Mouse (Mus musculus) frontal cortex, postnatal 36 days (tissue): ENCODE data around the gene L1cam.

Experiments used
- DNase-seq, 2 experiments: peaks; one replicate each; pipeline ENCODE4 v3.0.0; 2022; ENCODE audit warnings: low spot score in 2 of 2

L1cam gene

DNA sequence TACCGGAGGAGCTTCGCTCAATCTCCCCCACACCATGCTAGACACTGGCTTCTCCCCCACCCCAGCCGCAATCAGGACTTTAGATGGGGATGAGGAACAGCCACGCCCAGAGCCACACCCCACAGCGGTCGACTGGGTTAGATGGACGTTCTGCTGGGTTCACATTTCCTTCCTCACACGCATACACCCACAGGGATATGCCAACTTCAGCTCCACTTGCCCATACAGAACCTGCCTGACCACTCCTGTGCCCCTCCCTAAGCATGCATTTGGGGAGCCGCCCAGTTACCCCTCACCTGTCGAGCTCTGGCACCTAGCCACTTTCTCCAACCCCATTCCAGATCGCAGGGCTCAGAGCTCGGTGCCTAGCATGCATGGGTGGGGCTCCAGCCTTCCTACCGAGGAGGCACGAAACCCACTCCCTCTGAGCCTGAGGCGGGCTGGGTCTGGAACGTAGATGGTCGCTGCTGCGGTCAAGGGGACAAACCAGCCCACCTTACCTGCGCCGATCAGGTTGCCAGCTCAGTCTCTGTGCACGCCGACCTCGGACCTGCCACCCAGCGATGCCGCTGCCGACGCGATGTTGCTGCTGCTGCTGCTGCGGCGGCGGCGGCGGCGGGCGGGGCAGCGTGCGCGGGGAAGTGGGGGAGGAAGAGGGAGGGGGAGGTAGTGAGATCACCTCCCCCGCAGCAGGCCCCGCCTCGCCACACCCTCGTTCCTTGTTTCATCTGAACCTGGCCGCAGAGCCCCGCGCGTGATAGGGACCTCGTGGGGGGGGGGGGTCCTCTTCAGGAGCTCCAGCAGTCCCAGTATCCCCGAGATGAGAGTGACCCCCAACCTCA, 15.5 kb downstream of the L1cam start:
- DNase-seq = no peak

DNA sequence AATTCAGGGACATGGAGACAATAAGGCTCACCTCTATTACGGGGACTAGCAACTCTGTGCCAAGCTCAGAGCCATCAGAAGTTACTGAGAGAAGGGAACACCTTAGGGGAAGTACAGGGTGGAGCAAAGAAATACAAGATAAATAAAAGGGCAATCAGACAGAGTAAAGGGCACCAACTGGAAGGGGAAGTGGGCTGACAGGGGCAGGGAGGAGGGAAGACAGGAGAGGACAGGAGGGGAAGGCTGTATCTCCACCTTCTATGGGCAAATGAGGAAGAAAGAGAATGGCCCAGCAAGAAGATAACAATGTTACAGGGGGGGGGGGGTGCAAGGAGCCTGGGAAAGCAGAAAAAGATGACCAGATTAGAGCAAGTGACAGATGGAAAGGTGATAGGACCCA, 18.9 kb downstream of the L1cam start:
- DNase-seq = no peak

DNA sequence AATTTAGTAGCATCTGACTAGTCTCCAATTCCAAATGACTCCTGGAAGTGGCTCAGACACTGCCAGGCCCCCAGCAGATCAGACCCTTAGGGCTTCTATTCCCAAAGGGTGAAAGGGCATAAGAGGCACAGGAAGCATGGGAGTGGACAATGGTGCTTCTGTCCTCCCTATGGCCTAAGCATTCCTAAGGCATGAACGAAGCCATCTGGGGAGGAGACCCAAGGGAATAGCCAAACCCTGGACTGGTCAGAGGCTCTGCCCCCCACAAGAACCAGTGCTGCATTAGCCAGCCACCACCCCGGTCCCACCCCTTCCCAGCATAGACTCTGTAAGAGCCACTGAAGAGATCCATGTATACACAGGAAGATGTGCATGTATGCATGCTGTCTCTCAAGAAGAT, 20.0 kb downstream of the L1cam start:
- no peak for DNase-seq

DNA sequence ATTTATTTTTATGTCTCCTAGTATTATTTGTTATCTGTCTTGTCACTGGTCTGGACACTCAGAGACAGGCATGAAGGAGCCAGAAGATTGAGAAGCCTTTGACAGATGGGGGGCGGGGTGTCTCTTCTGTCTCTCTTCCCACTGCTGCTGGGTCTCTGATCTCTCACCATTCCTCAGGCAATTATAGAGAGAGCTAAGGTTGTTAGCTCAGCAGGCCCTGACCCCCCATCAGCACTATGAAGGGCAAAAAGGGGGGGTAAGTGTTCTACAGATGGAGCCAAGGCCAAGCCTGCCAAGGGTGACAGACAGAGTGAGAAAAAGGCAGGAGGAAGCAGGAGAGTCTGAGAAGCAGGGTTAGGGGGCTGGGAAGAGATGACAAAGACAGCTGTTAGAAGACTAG, 23.9 kb downstream of the L1cam start:
- DNase-seq = no peak

DNA sequence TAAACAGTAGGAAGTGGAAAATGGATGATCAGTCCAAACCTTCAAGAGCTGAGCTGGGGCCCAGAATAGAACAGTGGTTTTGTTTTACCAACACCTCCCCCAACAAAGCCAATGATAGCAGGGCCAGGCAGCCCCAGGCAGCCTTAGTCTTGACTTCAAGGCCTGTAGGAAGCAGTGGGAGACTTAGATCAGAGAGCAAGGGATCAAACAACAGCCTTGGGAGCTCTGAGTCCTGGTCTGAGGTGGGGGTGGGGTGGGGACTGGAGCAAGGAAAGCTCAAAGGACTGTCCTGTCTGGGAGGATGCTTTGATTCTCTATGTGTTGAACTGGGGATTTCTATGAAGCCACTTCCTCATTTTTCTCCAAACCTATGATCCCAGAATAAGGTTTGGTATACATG, 24.4 kb downstream of the L1cam start:
- no peak for DNase-seq

DNA sequence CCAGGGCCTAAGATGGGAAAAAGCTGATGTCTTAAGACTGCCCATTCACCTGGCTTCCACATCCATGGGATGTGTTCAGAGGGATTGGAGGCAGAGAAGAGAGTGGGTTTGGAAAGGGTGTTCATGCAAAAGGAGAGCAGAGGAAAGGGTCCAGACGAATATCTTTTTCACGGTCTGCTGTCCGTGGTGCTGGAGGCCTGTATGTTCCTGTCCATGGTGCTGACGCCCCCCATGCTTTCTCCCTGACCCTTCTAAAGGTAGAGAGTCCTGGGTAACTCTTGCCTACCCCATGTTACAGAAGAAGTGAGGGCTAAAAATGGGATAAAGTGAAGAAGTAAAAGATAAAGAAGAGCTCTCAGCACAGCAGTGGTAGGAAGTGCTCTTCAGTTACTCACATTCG, 26.6 kb downstream of the L1cam start:
- DNase-seq = no peak

DNA sequence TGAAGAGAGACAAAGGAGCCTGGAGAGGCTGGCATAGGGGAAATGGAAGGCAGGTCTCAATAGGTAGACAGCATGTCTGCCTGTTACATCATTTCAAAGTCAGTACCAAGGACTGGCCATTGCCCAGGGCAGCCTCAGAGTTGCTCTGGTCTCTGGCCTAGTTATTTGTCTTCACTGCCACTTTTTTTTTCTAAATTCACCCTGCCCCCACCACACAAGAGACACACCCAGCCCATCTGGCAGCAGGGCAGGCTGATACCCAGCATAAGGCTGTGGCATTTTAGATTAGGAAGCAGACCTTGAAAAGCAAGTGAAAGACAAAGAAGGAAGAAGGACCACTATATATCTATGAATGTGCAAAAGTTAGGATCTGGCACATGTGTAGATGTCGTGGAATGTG, 28.1 kb downstream of the L1cam start:
- DNase-seq = no peak

DNA sequence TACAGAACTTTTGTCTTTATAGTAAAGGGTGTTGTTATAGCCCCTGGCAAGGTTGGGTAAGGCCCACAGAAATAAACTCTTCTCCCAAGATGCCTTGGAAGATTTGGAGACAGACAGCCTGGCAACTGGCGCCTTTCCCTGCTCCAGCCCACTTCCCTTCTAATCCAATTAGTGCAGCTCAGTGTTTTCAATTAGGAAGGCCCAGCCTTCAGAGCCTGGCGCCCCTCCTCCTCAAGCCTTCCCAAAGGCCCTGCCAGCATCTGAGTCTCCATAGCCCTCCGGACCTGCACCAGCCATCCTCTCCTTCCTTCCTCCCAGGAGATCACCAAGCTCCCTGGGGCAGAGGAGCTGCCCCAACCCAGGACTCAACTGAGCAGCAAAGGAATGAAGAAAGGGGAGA, 28.6 kb downstream of the L1cam start:
- no peak for DNase-seq

DNA sequence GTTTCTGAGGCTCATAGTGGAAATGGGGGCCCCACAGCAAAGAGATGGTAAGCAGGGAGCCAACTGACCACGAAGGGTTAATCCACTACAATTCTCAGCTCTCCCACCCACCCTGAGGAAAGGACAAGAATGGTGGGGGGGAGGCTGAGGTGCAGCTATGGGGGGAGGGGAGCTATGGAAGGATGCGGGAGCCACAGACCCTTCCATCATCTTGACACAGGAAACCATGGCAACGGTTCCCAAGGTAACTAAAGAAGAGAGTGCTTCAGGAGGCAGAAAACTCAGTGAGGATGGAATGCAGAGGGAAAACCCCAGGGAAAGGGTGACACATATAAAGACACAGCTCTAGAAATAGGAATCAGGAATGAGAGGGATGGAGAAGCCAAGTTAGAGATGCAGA, 31.2 kb downstream of the L1cam start:
- DNase-seq = no peak

DNA sequence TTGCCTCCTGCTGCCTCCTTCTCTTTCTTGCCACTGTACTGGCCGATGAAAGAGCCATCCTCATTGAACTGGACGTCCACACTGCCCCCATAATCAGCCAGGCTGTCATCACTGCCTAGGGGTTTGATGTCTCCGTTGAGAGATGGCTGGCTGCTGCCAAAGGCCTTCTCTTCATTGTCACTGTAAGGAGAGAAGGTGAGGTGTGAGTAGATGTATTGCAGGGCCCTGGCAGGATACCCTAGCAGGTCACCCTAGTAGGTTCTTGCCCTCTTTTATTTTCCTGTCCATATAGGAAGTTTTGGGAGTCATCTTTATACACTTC, 40.9 kb downstream of the L1cam start:
- DNase-seq = no peak

DNA sequence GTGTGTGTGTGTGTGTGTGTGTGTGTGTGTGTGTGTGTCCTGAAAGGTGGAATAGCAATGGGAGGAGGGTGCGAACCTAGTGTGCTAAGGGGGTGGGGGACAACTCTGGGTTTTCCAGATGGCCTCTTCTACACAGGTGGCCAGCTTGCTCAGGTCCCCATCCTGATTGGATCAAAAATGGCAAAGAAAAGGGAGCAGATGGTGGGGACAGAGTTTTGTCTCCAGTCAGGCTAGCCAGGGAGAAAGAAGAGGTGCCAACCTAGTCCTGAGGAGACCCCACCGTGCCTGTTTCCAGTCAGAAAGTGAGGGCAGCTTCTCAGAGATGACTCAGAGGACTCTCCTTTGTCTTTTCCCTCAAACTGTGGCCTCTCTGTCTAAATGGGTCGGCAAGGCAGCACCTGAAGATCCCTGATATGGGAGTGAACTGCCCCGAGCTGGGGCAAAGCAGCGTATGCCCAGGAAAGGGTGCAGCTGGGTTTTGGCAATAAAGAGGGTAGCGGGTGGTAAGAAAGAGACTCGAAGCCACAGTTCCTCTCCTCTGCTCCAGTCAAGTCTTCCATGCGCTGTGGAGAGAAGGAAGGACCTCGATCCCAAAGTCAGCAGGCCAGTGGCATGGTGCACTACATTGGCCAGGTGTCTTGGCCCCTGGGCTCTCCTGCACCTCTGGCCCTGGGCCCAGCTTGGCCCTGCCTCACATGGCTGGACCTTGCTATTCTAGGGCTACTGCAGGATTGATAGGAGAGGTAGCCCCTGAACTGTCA, 41.4 kb downstream of the L1cam start:
- DNase-seq = no peak

DNA sequence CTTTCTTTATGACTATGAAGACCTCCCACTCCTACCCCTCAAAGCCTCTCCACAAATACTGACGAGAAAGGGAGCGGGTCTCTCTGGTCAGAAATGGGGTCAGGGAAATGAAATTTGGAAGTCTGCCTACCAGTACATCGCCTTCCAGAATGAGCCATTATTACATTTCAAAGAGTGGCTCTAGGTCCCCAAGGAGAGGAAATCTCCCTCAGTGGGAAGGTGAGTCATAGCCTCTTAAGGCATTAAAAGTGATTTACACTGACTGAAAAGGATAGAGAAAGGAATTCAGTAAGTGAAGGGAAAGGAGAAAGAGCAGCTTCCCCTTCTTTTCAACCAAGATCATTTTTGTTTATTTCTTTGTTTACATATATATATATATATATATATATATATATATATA, 59.2 kb downstream of the L1cam start:
- DNase-seq = no peak

DNA sequence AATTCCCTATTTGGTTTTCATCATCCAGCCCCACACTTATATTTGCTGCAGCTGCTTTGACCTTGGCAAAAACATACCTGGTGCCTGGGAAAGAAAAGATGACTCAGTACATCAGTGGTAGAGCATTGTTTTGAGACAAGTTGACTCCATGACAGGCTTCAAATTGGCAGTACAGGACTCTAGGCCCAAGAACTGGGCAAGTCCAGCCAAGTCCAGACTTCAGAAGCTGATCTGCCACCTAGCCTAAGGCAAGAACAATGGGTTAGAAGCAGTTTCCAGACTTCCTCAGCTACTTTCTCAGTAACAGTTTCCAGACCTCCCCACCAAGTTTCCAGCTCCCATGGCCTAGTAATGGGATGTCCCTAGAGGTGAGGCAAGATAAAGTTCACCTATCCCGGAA, 60.2 kb downstream of the L1cam start:
- no peak for DNase-seq

DNA sequence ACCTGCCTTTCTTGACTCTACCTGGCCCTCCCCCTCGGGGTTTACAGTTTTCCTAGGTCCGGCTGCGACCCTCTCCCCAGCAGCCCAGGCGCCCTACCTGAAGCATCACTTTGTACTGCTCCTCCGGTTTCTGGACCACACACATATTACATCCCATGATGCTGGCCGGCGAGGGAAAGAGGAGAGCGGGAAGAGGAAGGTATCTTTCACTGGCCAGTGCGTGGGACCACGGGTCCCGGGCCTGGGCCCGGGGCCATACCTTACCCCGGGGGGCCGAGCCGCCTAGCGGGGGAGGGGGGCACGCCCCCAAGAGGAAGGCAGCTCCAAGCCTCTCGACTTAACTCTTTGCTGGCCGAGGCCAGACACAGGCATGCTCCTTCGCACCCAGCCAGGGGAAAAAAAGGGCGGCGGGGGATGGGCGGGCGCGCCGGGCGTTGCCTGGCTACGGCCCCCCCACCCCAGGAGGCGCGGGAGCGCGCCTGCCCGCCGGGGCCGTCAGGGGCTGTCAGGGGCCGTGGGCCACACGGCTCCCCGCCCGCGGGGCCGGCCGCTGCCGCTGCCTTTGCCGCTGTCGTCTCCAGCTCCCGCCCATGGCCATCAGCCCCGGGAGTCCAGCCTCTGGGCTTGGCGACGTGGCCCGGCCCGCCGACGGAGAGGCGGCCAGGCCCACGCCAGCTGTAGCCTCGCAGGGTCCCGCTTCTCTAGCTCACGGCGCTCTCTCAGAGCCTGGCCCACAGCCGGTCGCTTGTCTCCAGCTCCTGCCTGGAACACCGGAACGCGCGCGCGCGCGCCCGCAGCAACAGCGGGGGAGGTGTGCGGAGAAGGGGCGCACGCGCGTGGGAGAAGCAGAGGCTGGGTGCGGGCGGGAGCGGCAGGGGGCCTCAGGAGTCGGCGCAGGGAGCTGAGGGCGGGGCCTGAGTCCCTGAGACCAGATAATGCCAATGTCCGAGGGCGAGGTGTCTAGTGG, 71.4 kb downstream of the L1cam start, which contains the start of gene Pdzd4:
Pdzd4 (minus strand) TSS at position 785 of the 967 bp plus-strand sequence.
- peak; percentile 36 to 38 for DNase-seq

DNA sequence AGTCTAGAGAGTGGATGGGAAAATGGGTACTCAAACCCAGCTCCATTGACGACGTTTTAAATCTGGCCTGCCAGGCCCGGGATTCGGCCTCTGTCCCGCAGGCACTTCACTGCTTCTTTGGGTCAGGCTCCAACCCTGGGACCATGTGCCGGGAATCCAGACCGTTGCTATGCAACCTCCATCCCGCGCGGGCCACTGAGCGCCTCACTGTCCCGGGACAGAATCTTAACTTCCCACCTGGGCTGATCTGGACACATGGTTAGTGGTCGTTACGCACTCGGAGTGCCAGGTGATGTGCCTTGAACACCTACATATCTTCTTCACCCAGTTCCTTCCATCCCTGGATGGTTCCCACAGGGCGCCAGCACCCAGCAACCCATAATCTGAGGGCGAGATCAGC, 72.2 kb downstream of the L1cam start:
- no peak for DNase-seq

DNA sequence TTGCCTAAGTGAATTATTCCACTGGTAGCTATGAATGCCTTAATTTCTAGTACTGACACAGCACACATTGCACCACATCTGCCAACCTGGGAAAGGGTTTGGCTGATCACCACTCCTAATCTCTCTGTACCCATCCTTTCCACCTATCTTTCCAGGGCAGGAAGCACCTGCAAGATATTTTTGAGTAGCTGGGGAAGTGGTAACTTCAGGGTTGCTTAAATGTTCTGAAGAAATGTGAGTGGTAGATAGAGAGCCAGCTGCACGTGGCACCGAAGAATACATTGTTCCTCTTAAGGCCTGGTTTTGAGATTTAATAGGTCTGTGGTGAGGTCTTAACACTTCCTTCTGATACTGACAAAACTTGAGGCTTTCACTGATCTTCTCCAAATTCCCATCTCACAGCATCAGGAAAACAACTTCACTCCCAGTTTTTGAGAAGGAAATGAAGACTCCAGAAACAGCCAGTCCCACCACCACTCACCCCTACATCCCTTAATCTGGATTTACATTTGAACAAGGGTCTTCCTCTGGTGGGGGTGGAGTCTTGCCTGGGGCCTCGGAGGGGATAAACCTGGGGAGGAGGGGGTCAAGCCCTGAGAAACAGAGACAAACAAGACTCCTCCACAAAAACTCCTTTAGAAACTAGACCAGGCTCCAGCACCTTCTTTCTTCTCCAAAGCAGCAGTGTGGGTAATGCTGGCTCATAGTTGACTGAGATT, 79.2 kb downstream of the L1cam start:
- no peak for DNase-seq

DNA sequence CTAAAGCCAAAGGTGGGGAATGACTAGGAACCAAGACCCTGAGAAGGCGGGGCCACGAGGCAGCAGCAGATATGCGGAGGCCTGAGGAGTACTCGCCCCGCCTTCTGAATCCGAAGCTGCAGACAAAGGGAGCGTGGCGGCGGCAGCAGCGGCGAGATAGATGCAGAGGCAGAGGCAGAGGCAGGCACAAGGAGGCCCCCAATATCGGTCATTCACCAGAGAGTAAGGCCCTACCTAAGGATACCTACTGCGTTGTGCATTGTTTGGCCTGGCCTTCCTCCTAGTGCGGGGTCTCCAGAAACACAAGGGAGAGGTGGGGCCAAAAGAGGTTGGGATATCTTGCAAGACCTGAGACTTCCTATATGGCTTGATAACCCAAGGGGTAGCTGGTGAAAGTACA, 80.8 kb downstream of the L1cam start:
- no peak for DNase-seq

DNA sequence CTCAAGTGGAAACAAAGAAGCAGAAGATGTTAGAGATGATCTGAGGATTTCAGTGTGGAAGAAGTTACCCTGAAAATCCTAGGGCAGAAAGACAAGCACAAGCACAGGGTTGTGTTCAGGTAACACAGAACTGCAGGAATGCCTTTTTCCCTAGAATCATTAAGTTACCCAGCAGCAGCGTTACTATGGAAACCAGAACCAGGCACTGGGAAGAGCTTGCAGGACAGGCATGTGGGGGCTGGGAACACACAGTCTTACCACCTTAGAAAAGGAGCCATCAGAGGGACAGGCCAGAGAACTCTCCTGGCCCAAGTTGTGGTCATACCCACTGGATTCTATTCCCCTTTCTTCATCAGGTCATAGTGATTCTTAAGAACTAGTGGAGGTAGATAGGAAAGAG, 90.1 kb downstream of the L1cam start:
- DNase-seq = no peak
